Mouse (Mus musculus): ENCODE data around the gene Ybx2. TPM values are rescaled to one million over a fixed set of nuclear protein-coding genes. Genes with fewer than 3 reads are reported as not detected.

The Ybx2 gene
- total and polyA plus RNA-seq, 3 experiments: 0.25 to 0.39 TPM; not detected in 1

DNA sequence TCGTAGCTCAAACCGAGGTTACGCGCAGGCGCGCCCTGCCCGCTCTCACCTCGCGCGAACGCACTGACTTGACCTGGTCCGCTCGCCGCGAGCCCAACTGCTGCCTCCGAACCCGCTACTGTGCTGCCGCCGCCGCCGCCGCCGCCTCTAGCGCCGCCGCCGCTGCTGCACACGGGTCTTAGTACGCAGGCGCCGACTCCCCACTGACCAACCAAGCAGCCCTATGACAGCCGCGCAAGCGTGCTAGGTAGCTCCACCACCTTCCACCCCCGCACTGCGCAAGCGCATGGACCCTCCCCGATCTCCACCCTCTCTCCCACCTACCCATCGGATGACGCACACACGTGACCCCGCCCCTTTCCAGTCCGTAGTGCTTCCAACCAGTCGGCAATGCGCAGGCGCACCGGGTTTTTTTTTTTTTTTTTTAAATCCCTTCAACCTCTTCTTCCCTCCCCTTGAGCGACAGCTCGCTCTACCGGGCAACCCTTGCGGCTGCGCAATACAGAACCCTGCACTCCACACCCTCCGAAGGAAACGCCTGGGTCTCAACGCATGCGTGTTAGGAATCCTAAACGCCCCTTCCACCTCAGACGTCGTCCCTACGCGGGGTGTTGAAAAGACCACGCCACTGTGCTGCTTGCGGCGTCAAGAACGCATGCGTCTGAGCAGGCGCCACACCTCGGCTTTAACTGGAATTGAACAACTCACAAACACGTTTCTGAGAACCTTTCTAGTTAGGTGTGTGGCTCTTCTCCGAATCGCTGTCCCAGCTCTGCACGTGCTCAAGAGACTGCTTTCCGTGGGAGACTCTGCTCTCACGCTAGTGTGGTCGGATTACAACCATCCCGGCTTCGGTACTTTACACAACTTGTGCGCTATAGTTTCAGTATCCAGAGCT is 14.2 kb upstream of the Ybx2 start, which contains the start of gene Eif5a:
Gene Eif5a, minus strand, starts transcription at position 845 of the 898 bp plus-strand sequence.
- dilution Hi-C loops (cut with MboI; ENCODE audit: extremely low pct_ligation_motif_present, extremely low pct_unique_long_range_greater_than_20kb, low sequenced_read_pairs) (no loop called here), in situ Hi-C loops (cut with MboI; ENCODE audit: low pct_ligation_motif_present, low pct_unique_long_range_greater_than_20kb, low sequenced_read_pairs) (no loop called here)
- Histone ChIP-seq H3K4me1 (ENCODE audit: control insufficient read depth in 1 of 2, insufficient read depth in 2 of 2) (peaks cover 10 to 41% of the 10 kb centered on the region in 2 experiments), H3K27ac (ENCODE audit: insufficient read depth, low read depth) (peak within 1 kb of the TSS; percentile 94), H3K27me3 (replicated peaks) (no peaks in the 10 kb centered on the region), H3K36me3 (replicated peaks in 1 of 2; ENCODE audit: control insufficient read depth in 1 of 2, insufficient read depth in 1 of 2, low read length in 1 of 2) (peaks cover 26 to 31% of the 10 kb centered on the region in 2 experiments), H3K79me2 (replicated peaks; ENCODE audit: control insufficient read depth, extremely low read depth, insufficient read depth, poor library complexity, severe bottlenecking) (peaks cover 47% of the 10 kb centered on the region), H3K9ac (ENCODE audit: insufficient read depth, low read depth) (peak within 1 kb of the TSS; percentile 97), H3K4me2 (ENCODE audit: insufficient read depth, low read depth, poor library complexity, severe bottlenecking) (peak within 1 kb of the TSS; percentile 94), H3K4me3 (replicated peaks in 1 of 3; ENCODE audit: low read depth in 2 of 3, low read length in 2 of 3, poor library complexity in 1 of 3) (peak within 1 kb of the TSS; percentile 90 to 99 (median 95)), H3K9me3 (replicated peaks; ENCODE audit: low read length) (no peaks in the 10 kb centered on the region)
- peak; percentile 100 for DNase-seq (ENCODE audit: extremely low read depth)
- TF ChIP-seq USF2 (conservative IDR thresholded peaks at IDR 0.05; ENCODE audit: low read depth, low read length): peak; percentile 92
- no peak for TF ChIP-seq ZKSCAN1 (IDR thresholded peaks at IDR 0.05; ENCODE audit: borderline replicate concordance, low read depth, low read length)
- TF ChIP-seq ZMIZ1 (IDR thresholded peaks at IDR 0.05; ENCODE audit: low read depth, low read length): peak; percentile 97
- TF ChIP-seq RCOR1 (conservative IDR thresholded peaks at IDR 0.05; ENCODE audit: low read depth, low read length): peak; percentile 93
- TF ChIP-seq TCF12 (IDR thresholded peaks at IDR 0.05; ENCODE audit: low read depth, low read length): peak; percentile 85
- TF ChIP-seq CHD1 (IDR thresholded peaks at IDR 0.05; ENCODE audit: low read depth, low read length): no peak; the same call in 1 of the 2 replicates
- TF ChIP-seq NELFE (IDR thresholded peaks at IDR 0.05; ENCODE audit: low read depth, low read length): peak; percentile 99
- TF ChIP-seq MAX (IDR thresholded peaks at IDR 0.05; ENCODE audit: low read length): peak; percentile 99
- peak; percentile 99 for TF ChIP-seq MXI1 (IDR thresholded peaks at IDR 0.05; ENCODE audit: low read depth, low read length)
- peak; percentile 76 for TF ChIP-seq HCFC1 (IDR thresholded peaks at IDR 0.05; ENCODE audit: low read depth, low read length)
- TF ChIP-seq MAZ (IDR thresholded peaks at IDR 0.05; ENCODE audit: low read depth, low read length): peak; percentile 88
- peak; percentile 68; the same call in 1 of the 2 replicates for TF ChIP-seq UBTF (IDR thresholded peaks at IDR 0.05; ENCODE audit: low read depth, low read length)
- peak; percentile 98 for TF ChIP-seq POLR2A (IDR thresholded peaks at IDR 0.05; ENCODE audit: low read depth, low read length)
- TF ChIP-seq MEF2A (IDR thresholded peaks at IDR 0.05; ENCODE audit: borderline replicate concordance, low read depth, low read length): peak; percentile 84
- TF ChIP-seq GABPA (IDR thresholded peaks at IDR 0.05; ENCODE audit: insufficient replicate concordance, low read depth, low read length): no peak
- peak; percentile 38; the same call in 1 of the 2 replicates for TF ChIP-seq JUN (IDR thresholded peaks at IDR 0.05; ENCODE audit: insufficient read depth, low read depth, low read length)
- peak; percentile 60 for TF ChIP-seq ETS1 (conservative IDR thresholded peaks at IDR 0.05; ENCODE audit: low read depth, low read length)
- peak; percentile 80; the same call in 1 of the 2 replicates for TF ChIP-seq E2F4 (IDR thresholded peaks at IDR 0.05; ENCODE audit: insufficient replicate concordance, low read depth, low read length)
- peak; percentile 37; the same call in 1 of the 2 replicates for TF ChIP-seq SMC3 (IDR thresholded peaks at IDR 0.05; ENCODE audit: low read depth, low read length)
- peak; percentile 18; the same call in 1 of the 2 replicates for TF ChIP-seq IRF4 (IDR thresholded peaks at IDR 0.05; ENCODE audit: low read depth, low read length)
- TF ChIP-seq PAX5 (IDR thresholded peaks at IDR 0.05; ENCODE audit: low read length): no peak
- peak; percentile 100 for TF ChIP-seq ZNF384 (IDR thresholded peaks at IDR 0.05; ENCODE audit: low read depth, low read length)
- 0 out of 2 replicates have a peak, but pooled peaks have one; percentile 74 for TF ChIP-seq KAT2A (IDR thresholded peaks at IDR 0.05; ENCODE audit: insufficient replicate concordance, low read length)
- no peak; the same call in 1 of the 2 replicates for TF ChIP-seq RAD21 (IDR thresholded peaks at IDR 0.05; ENCODE audit: low read depth, low read length)
- no peak for TF ChIP-seq EP300 (IDR thresholded peaks at IDR 0.05; ENCODE audit: low read length)
- TF ChIP-seq JUND (conservative IDR thresholded peaks at IDR 0.05; ENCODE audit: low read depth, low read length): no peak
- peak; percentile 20 to 72; a peak in 3 of 4 replicates for TF ChIP-seq CTCF (conservative IDR thresholded peaks at IDR 0.05 in 1 of 2, IDR thresholded peaks at IDR 0.05 in 1 of 2; ENCODE audit: low read depth in 2 of 2, low read length in 2 of 2)
- no peak for TF ChIP-seq ZC3H11A (IDR thresholded peaks at IDR 0.05; ENCODE audit: low read depth, low read length)
- peak; percentile 99 for TF ChIP-seq BHLHE40 (IDR thresholded peaks at IDR 0.05; ENCODE audit: low read depth, low read length)
- TF ChIP-seq NRF1 (IDR thresholded peaks at IDR 0.05; ENCODE audit: low read depth, low read length): peak; percentile 85
- no peak for TF ChIP-seq MAFK (IDR thresholded peaks at IDR 0.05; ENCODE audit: insufficient replicate concordance, low read length)
- peak; percentile 99 for TF ChIP-seq POLR2AphosphoS2 (IDR thresholded peaks at IDR 0.05; ENCODE audit: low read depth, low read length)
- TF ChIP-seq USF1 (IDR thresholded peaks at IDR 0.05; ENCODE audit: low read depth, low read length): peak; percentile 94
- TF ChIP-seq ELF1 (IDR thresholded peaks at IDR 0.05; ENCODE audit: low read depth, low read length): peak; percentile 87
- TF ChIP-seq MYC (IDR thresholded peaks at IDR 0.05; ENCODE audit: low read depth, low read length): peak; percentile 100
- TF ChIP-seq SIN3A (IDR thresholded peaks at IDR 0.05; ENCODE audit: low read length): peak; percentile 98
- TF ChIP-seq CHD2 (IDR thresholded peaks at IDR 0.05; ENCODE audit: low read length): no peak
- peak; percentile 93 for TF ChIP-seq TBP (conservative IDR thresholded peaks at IDR 0.05; ENCODE audit: low read depth, low read length)

Data from CH12.LX (cell line).